Mouse (Mus musculus) thymus, postnatal 0 days (tissue): ENCODE measurements around the gene Eif2ak1. TPM values are rescaled to one million over a fixed set of nuclear protein-coding genes. Genes with fewer than 3 reads are reported as not detected.

Experiments
- DNase-seq: peaks from one replicate; pipeline ENCODE4 v3.0.0-alpha.2; 2015; ENCODE audit warnings: low spot score
- polyA plus RNA-seq: library from polyadenylated mRNA; unstranded; fragments of >200 nt; fragmentation: Nextera tagmentation; extraction: Ambion mirVana; gene quantifications from 2 replicates; pipeline ENCODE4 v1.2.1, GENCODE M21; 2015

The Eif2ak1 gene
- polyA plus RNA-seq, 1 experiment from 2014 or later: 30.9 TPM

DNA sequence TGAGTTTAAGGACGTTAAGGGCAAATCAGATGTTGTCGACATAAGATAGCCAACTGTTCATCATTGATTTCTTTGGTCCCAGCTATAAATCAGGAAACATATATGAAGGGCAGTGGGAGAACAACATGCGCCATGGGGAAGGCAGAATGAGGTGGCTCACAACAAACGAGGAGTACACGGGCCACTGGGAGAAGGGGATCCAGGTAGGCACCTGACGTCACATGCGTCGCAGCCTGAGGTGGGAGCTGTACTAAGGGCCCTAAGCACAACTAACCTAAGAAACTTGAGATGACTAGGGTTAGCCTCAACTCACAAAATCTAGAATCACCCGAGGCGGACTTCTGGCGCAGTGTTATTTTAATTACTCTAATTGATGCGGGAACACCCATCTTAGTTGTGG, 130.8 kb downstream of the Eif2ak1 start:
- no peak for DNase-seq

DNA sequence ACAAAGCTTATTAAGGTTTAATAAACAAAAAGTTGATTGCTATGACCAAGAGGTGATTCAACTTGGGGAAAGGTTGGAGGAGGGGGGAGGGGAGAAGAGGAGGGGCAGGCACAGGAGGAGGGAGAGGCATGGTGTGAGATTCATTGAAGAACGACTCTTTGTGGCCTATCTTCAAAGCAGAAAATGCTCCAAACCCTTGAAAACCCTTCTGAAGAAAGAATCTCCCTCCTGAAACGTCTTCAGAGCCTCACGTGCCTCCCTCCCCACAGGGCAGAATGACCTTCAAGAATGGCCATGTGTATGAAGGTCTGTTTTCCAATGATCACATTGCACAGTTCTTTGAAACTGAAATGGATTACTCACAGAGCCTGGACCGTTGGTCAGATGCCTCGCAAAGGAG, 132.4 kb downstream of the Eif2ak1 start:
- no peak for DNase-seq

Other genes starting within 250 kb of the Eif2ak1 start
- gene Cyth3, start 195.3 kb upstream of the Eif2ak1 start, polyA plus RNA-seq: 13.8 and 17.2 TPM in 2 replicates
- gene Usp42, start 85.5 kb upstream of the Eif2ak1 start, polyA plus RNA-seq: 11.9 and 13.4 TPM in 2 replicates
- 0.13 and 0.20 TPM in 2 replicates for gene Ankrd61, start 79.9 kb downstream of the Eif2ak1 start, polyA plus RNA-seq
- gene Aimp2, start 92.1 kb downstream of the Eif2ak1 start, polyA plus RNA-seq: 83.7 and 88.0 TPM in 2 replicates
- 25.7 and 28.6 TPM in 2 replicates for gene Pms2, start 92.2 kb downstream of the Eif2ak1 start, polyA plus RNA-seq
- 0.79 and 1.1 TPM in 2 replicates for gene Gm42421, start 110.4 kb downstream of the Eif2ak1 start, polyA plus RNA-seq
- gene Rsph10b, start 115.2 kb downstream of the Eif2ak1 start, polyA plus RNA-seq: 0.49 and 0.71 TPM in 2 replicates
- 80.3 and 87.6 TPM in 2 replicates for gene Ccz1, start 197.1 kb downstream of the Eif2ak1 start, polyA plus RNA-seq
- gene Ocm, start 208.9 kb downstream of the Eif2ak1 start, polyA plus RNA-seq: 0.30 and 0.58 TPM in 2 replicates